Mouse (Mus musculus): ENCODE measurements around the gene Lrrc29. TPM values are rescaled to one million over a fixed set of nuclear protein-coding genes. Genes with fewer than 3 reads are reported as not detected.

Lrrc29 gene
- total and polyA plus RNA-seq, 2 experiments from 2014 or later, result 2.4 to 2.5 TPM

DNA sequence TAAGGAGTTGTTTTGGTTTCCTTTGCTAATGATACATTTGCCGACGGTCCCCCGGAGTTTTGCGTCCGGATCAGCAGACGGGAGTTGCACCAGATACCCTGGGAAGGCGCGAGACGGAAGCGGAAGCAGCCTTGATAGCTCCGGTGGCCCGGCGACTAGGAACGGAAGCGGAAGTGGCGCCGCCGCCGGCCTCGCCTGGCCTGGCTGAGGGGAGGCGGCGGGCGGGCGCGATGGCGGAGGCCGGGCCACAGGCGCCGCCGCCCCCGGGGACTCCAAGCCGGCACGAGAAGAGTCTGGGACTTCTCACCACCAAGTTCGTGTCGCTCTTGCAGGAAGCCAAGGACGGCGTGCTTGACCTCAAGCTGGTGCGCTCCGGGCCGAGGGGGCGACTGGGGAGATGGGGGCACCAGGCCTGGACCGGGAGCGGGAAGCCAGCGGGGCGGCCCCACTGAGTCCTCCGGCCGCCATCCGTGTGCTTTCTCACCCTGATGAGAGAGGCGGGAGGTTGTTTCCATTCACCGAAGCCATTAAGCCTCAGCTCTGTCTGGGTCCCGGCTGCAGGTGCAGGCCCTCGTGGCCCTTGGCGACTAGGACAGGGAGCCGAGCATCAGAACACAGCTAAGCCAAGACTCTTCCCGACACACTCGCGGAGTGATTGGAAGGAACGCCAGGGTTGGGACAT lies 28.4 kb downstream of the Lrrc29 start, which contains the start of gene E2f4:
Gene E2f4, plus strand, starts transcription at position 153 of the 682 bp plus-strand sequence.
- H3K36me3 ChIP-seq (ENCODE audit: insufficient read depth, low read length), result peaks cover 24% of the 10 kb centered on the region
- peak; percentile 84 for ATAC-seq (ENCODE audit: low FRiP score)
- WGBS, result under 1% methylated on average over 55 of the region's 58 CpGs

GRCm38 (mm10) chr8:105295895-105296573 lies 30.0 kb downstream of the Lrrc29 start, which contains the start of gene Exoc3l:
Gene Exoc3l (minus strand): TSS chr8:105296101.
- no peaks in the 10 kb centered on the region for H3K9me3 ChIP-seq (ENCODE audit: low read length)
- no peak for TF ChIP-seq CTCF (IDR thresholded peaks at IDR 0.05)
- H3K27ac ChIP-seq (ENCODE audit: low read depth, low read length), result no peak within 1 kb of the TSS
- H3K4me2 ChIP-seq (ENCODE audit: low read depth, low read length, poor library complexity, severe bottlenecking), result peak within 1 kb of the TSS; percentile 96; the same call in 1 of the 2 replicates
- no peak within 1 kb of the TSS for H3K9ac ChIP-seq (replicated peaks; ENCODE audit: low read length, poor library complexity, severe bottlenecking)
- H3K4me3 ChIP-seq (ENCODE audit: low read depth, low read length), result no peak within 1 kb of the TSS
- peaks cover 9% of the 10 kb centered on the region; the same call in 1 of the 2 replicates for H3K4me1 ChIP-seq (ENCODE audit: insufficient read depth, low read length)
- H3K36me3 ChIP-seq (ENCODE audit: insufficient read depth, low read length), result peaks cover 12% of the 10 kb centered on the region
- no peaks in the 10 kb centered on the region for H3K27me3 ChIP-seq (ENCODE audit: insufficient read depth, low read length)
- ATAC-seq (ENCODE audit: low FRiP score) (no peak), DNase-seq (ENCODE audit: low spot score) (no peak)
- WGBS, result 53% methylated on average over 11 of the region's 11 CpGs

More for the DNA sequence above, 28.4 kb downstream of the Lrrc29 start, which contains the start of gene E2f4:
- H3K27ac ChIP-seq (ENCODE audit: low read depth, low read length), result peak within 1 kb of the TSS; percentile 70
- peak within 1 kb of the TSS; percentile 74 for H3K4me3 ChIP-seq (ENCODE audit: low read depth, low read length)
- peak within 1 kb of the TSS; percentile 96 for H3K4me2 ChIP-seq (ENCODE audit: low read depth, low read length, poor library complexity, severe bottlenecking)
- no peaks in the 10 kb centered on the region for H3K9me3 ChIP-seq (ENCODE audit: low read length)
- H3K9ac ChIP-seq (replicated peaks; ENCODE audit: low read length, poor library complexity, severe bottlenecking), result peak within 1 kb of the TSS; percentile 81
- no peaks in the 10 kb centered on the region for H3K27me3 ChIP-seq (ENCODE audit: insufficient read depth, low read length)
- TF ChIP-seq CTCF (IDR thresholded peaks at IDR 0.05), result no peak
- DNase-seq (ENCODE audit: low spot score), result peak; percentile 95
- peaks cover 9% of the 10 kb centered on the region; the same call in 1 of the 2 replicates for H3K4me1 ChIP-seq (ENCODE audit: insufficient read depth, low read length)

DNA sequence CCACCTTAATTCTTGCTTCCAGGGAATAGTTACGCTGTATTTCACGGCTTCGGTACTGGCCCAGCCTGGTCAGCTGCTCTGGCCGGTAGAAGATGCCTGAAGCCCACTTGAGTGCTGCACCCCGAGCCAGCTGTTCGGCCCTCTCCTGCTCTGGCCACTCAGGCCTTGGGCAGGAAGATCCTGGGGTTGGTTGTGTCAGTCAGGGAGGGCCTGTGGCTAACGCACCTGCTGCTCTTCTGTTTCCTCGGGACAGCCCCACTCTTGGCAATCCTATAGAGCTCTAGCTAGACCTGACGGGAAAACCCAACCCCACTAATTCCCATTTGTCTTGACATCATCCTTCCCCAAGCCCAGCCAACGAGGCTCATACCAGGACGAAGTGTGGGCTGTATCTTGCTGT lies 30.8 kb downstream of the Lrrc29 start:
- H3K4me3 ChIP-seq (ENCODE audit: low read depth, low read length), result no peak overlapping the region
- no peak for TF ChIP-seq CTCF (IDR thresholded peaks at IDR 0.05)
- ATAC-seq (ENCODE audit: low FRiP score), result no peak
- peaks cover 11% of the 10 kb centered on the region; the same call in 1 of the 2 replicates for H3K4me1 ChIP-seq (ENCODE audit: insufficient read depth, low read length)
- no peak for DNase-seq (ENCODE audit: low spot score)
- no peak overlapping the region for H3K9ac ChIP-seq (replicated peaks; ENCODE audit: low read length, poor library complexity, severe bottlenecking)
- H3K36me3 ChIP-seq (ENCODE audit: insufficient read depth, low read length), result peaks cover 8% of the 10 kb centered on the region
- WGBS, result 64% methylated on average over 11 of the region's 11 CpGs
- no peak overlapping the region for H3K27ac ChIP-seq (ENCODE audit: low read depth, low read length)
- H3K4me2 ChIP-seq (ENCODE audit: low read depth, low read length, poor library complexity, severe bottlenecking), result no peak overlapping the region
- H3K27me3 ChIP-seq (ENCODE audit: insufficient read depth, low read length), result no peaks in the 10 kb centered on the region
- no peaks in the 10 kb centered on the region for H3K9me3 ChIP-seq (ENCODE audit: low read length)

- H3K4me1 ChIP-seq (ENCODE audit: insufficient read depth, low read length), result peaks cover 15% of the 10 kb centered on the region; the same call in 1 of the 2 replicates
- WGBS, result 54% methylated on average over 9 of the region's 9 CpGs
- no peaks in the 10 kb centered on the region for H3K9me3 ChIP-seq (ENCODE audit: low read length)
- 0 out of 2 replicates have a peak, but pooled peaks cover 3% of the 10 kb centered on the region for H3K36me3 ChIP-seq (ENCODE audit: insufficient read depth, low read length)
- ATAC-seq (ENCODE audit: low FRiP score) (no peak), DNase-seq (ENCODE audit: low spot score) (no peak)
- no peak overlapping the region for H3K27ac ChIP-seq (ENCODE audit: low read depth, low read length)
- H3K9ac ChIP-seq (replicated peaks; ENCODE audit: low read length, poor library complexity, severe bottlenecking), result no peak overlapping the region
- no peak overlapping the region for H3K4me3 ChIP-seq (ENCODE audit: low read depth, low read length)
- TF ChIP-seq CTCF (IDR thresholded peaks at IDR 0.05), result no peak
- no peaks in the 10 kb centered on the region for H3K27me3 ChIP-seq (ENCODE audit: insufficient read depth, low read length)
- no peak overlapping the region for H3K4me2 ChIP-seq (ENCODE audit: low read depth, low read length, poor library complexity, severe bottlenecking)
Observed at GRCm38 (mm10) chr8:105294776-105295175, 31.3 kb downstream of the Lrrc29 start.

DNA sequence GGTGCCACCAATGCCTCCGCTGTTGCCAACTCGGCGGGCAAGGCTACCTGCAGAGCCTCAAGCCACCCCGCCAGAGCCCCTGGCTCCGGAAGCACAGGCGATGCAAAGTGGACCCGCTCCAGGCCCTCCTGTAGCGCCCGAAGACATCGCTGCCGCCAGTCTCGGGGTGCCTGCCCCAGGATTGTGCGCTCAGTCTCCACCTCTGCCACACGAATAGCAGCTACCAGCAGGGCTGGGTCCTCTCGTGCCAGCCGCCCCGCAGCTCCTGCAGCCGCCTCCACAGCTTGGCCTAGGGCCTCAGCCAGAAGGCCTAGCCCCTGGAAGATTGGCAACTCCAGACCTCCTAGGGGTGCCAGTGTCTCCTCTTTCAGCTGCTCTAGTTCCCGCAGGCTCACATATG lies 32.7 kb downstream of the Lrrc29 start:
- H3K9ac ChIP-seq (replicated peaks; ENCODE audit: low read length, poor library complexity, severe bottlenecking), result no peak overlapping the region
- no peak for ATAC-seq (ENCODE audit: low FRiP score)
- 73% methylated on average over 19 of the region's 19 CpGs for WGBS
- no peak for DNase-seq (ENCODE audit: low spot score)
- no peak for TF ChIP-seq CTCF (IDR thresholded peaks at IDR 0.05)
- no peaks in the 10 kb centered on the region for H3K9me3 ChIP-seq (ENCODE audit: low read length)
- no peak overlapping the region for H3K27ac ChIP-seq (ENCODE audit: low read depth, low read length)
- peaks cover 11% of the 10 kb centered on the region; the same call in 1 of the 2 replicates for H3K4me1 ChIP-seq (ENCODE audit: insufficient read depth, low read length)
- H3K4me3 ChIP-seq (ENCODE audit: low read depth, low read length), result no peak overlapping the region
- no peak overlapping the region for H3K4me2 ChIP-seq (ENCODE audit: low read depth, low read length, poor library complexity, severe bottlenecking)
- H3K36me3 ChIP-seq (ENCODE audit: insufficient read depth, low read length), result no peaks in the 10 kb centered on the region
- no peaks in the 10 kb centered on the region for H3K27me3 ChIP-seq (ENCODE audit: insufficient read depth, low read length)

- 80% methylated on average over 7 of the region's 7 CpGs for WGBS
- no peaks in the 10 kb centered on the region for H3K9me3 ChIP-seq (ENCODE audit: low read length)
- H3K36me3 ChIP-seq (ENCODE audit: insufficient read depth, low read length), result no peaks in the 10 kb centered on the region
- TF ChIP-seq CTCF (IDR thresholded peaks at IDR 0.05), result no peak
- DNase-seq (ENCODE audit: low spot score) (no peak), ATAC-seq (ENCODE audit: low FRiP score) (no peak)
- no peak overlapping the region for H3K4me3 ChIP-seq (ENCODE audit: low read depth, low read length)
- no peaks in the 10 kb centered on the region for H3K27me3 ChIP-seq (ENCODE audit: insufficient read depth, low read length)
- H3K4me2 ChIP-seq (ENCODE audit: low read depth, low read length, poor library complexity, severe bottlenecking), result no peak overlapping the region
- no peak overlapping the region for H3K9ac ChIP-seq (replicated peaks; ENCODE audit: low read length, poor library complexity, severe bottlenecking)
- no peak overlapping the region for H3K27ac ChIP-seq (ENCODE audit: low read depth, low read length)
- H3K4me1 ChIP-seq (ENCODE audit: insufficient read depth, low read length), result 0 out of 2 replicates have a peak, but pooled peaks cover 8% of the 10 kb centered on the region
Observed at GRCm38 (mm10) chr8:105292471-105292870, 33.6 kb downstream of the Lrrc29 start.
